Mouse (Mus musculus): ENCODE data around the gene Nap1l1.
"Not testable (repeated sequence)": the region's sequence is repeated elsewhere in the genome, so short reads cannot be mapped to it uniquely, and the experiment has no call there.

Nap1l1 gene

GRCm38 (mm10) chr10:111482654-111483053 lies 9.6 kb downstream of the Nap1l1 start:
- no peak for DNase-seq

GRCm38 (mm10) chr10:111484079-111484478 lies 11.1 kb downstream of the Nap1l1 start:
- no peak for DNase-seq

- no peak for DNase-seq
These were observed 15.8 kb downstream of the Nap1l1 start for GRCm38 (mm10) chr10:111488793-111489192.

GRCm38 (mm10) chr10:111490079-111490478 lies 17.1 kb downstream of the Nap1l1 start:
- not testable (repeated sequence) for DNase-seq

GRCm38 (mm10) chr10:111495888-111496287 lies 22.9 kb downstream of the Nap1l1 start:
- no peak for DNase-seq

- no peak for DNase-seq
These were observed 26.9 kb downstream of the Nap1l1 start for GRCm38 (mm10) chr10:111499892-111500291.

GRCm38 (mm10) chr10:111503071-111503470 lies 30.0 kb downstream of the Nap1l1 start:
- DNase-seq, result peak; percentile 75

GRCm38 (mm10) chr10:111503716-111504115 lies 30.7 kb downstream of the Nap1l1 start:
- no peak for DNase-seq

- DNase-seq, result no peak
These were observed 31.6 kb downstream of the Nap1l1 start for GRCm38 (mm10) chr10:111504606-111505005.

GRCm38 (mm10) chr10:111505406-111505805 lies 32.4 kb downstream of the Nap1l1 start:
- DNase-seq, result peak; percentile 31

- peak; percentile 95 for DNase-seq
These were observed 33.3 kb downstream of the Nap1l1 start, which contains the start of gene Phlda1 for GRCm38 (mm10) chr10:111506101-111506925. Gene Phlda1 (plus strand): TSS chr10:111506286.

GRCm38 (mm10) chr10:111506926-111507459 lies 34.0 kb downstream of the Nap1l1 start:
- DNase-seq, result no peak

- DNase-seq, result peak; percentile 75
These were observed 34.6 kb downstream of the Nap1l1 start for GRCm38 (mm10) chr10:111507460-111508211.

- DNase-seq, result no peak
These were observed 35.5 kb downstream of the Nap1l1 start for GRCm38 (mm10) chr10:111508324-111509080.

GRCm38 (mm10) chr10:111509103-111509784 lies 36.2 kb downstream of the Nap1l1 start:
- DNase-seq, result no peak

GRCm38 (mm10) chr10:111509981-111510380 lies 37.0 kb downstream of the Nap1l1 start:
- DNase-seq, result no peak

- DNase-seq, result no peak
These were observed 37.8 kb downstream of the Nap1l1 start for GRCm38 (mm10) chr10:111510798-111511197.

- DNase-seq, result no peak
These were observed 39.1 kb downstream of the Nap1l1 start for GRCm38 (mm10) chr10:111512036-111512568.

- no peak for DNase-seq
These were observed 41.4 kb downstream of the Nap1l1 start for GRCm38 (mm10) chr10:111514282-111514885.

- DNase-seq, result no peak
These were observed 42.3 kb downstream of the Nap1l1 start for GRCm38 (mm10) chr10:111515071-111516010.
